Mouse (Mus musculus): ENCODE measurements around the gene R3hcc1l.
A peak's percentile ranks its signal among the peaks of the same experiment; 100 is the strongest.

R3hcc1l gene

GRCm38 (mm10) chr19:42518620-42519310, at the start of gene R3hcc1l:
Gene R3hcc1l, plus strand, starts transcription at chr19:42518759.
- peak; percentile 92 for DNase-seq (ENCODE audit: low read depth, low spot score)

GRCm38 (mm10) chr19:42471571-42471970, 47.0 kb upstream of the R3hcc1l start:
- no peak for DNase-seq (ENCODE audit: low read depth, low spot score)

DNA sequence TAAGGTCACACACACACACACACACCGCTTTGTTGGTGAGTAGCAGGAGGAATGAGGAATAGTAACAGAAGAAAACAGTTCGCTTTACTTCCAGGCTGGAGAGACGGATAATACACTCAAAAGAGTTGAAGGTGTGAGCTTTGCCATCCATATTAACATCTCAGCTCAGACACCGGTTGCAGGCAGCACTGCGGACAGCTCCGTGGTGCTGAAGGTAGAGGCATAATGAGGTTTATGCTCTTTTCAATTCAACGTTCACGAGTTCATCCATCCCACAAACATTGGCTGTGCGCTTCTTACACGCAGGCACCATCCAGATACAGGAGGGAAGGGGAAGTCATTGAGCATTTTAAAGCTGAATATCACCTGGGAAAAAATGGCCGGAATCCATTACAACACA, 45.7 kb upstream of the R3hcc1l start:
- peak; percentile 54 for DNase-seq (ENCODE audit: low read depth, low spot score)

DNA sequence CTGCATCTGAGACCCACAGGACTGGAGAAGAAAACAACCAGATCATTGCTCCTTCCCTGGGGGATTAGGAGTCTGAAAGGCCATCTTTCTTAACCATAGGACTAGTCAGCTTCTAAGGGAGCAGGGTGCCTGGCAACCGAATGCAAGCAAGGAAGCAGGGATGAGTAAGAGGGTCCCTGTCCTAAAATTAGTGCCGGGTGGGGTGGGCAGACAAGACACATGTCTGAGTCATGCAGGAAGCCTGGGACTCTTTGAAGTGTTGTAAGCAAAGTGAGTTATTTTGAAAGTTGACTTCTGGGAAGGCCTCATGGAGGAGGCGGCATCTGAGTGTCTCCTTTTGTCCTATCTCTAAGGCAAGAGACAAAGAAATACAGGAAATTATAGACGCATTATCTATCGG, 40.8 kb upstream of the R3hcc1l start:
- DNase-seq (ENCODE audit: low read depth, low spot score), result no peak

GRCm38 (mm10) chr19:42478303-42478702, 40.3 kb upstream of the R3hcc1l start:
- DNase-seq (ENCODE audit: low read depth, low spot score), result no peak

- peak; percentile 20 for DNase-seq (ENCODE audit: low read depth, low spot score)
Measured at GRCm38 (mm10) chr19:42485443-42485842, 33.1 kb upstream of the R3hcc1l start.

DNA sequence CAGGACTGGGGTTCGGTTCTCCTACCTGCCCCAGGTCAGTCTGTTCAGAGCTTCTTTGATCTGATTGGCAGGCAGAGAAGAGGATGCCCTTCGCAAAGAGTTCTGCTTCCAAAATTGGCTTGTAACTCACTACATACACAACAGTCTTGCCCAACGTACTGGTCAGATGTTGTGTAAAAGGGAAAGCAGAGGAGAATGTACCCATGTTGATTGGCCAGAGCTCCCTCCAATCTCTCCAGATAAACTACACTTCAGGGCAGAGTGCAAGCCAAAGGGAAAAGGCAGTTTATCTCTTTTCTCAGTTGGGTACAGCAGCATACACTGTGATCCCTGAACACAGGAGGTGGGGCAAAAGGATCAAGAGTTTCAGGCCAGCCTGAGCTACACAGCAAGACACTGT, 31.3 kb upstream of the R3hcc1l start:
- no peak for DNase-seq (ENCODE audit: low read depth, low spot score)

GRCm38 (mm10) chr19:42493257-42493917, 25.2 kb upstream of the R3hcc1l start:
- no peak for DNase-seq (ENCODE audit: low read depth, low spot score)

- no peak for DNase-seq (ENCODE audit: low read depth, low spot score)
Measured at GRCm38 (mm10) chr19:42504156-42504555, 14.4 kb upstream of the R3hcc1l start.

DNA sequence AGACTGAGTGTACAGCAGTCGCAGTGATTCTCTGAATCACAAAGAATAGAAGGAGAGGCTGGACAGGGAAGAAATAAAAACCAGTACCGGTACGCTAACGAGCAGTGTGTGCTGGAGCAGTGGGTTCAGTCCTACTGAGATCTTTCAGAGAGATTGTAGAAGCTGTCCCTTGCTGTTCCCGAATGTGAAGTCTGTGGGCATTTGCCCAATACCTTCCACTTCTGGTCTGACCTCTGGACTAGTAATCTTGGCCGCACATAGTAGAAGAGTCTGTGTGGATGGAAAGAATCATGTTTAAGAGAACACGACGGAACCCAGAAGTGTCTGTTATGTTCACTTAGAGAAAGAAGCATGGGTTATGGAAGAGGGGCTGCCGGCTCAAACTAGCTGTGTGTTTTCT, 8.9 kb upstream of the R3hcc1l start:
- DNase-seq (ENCODE audit: low read depth, low spot score), result no peak

DNA sequence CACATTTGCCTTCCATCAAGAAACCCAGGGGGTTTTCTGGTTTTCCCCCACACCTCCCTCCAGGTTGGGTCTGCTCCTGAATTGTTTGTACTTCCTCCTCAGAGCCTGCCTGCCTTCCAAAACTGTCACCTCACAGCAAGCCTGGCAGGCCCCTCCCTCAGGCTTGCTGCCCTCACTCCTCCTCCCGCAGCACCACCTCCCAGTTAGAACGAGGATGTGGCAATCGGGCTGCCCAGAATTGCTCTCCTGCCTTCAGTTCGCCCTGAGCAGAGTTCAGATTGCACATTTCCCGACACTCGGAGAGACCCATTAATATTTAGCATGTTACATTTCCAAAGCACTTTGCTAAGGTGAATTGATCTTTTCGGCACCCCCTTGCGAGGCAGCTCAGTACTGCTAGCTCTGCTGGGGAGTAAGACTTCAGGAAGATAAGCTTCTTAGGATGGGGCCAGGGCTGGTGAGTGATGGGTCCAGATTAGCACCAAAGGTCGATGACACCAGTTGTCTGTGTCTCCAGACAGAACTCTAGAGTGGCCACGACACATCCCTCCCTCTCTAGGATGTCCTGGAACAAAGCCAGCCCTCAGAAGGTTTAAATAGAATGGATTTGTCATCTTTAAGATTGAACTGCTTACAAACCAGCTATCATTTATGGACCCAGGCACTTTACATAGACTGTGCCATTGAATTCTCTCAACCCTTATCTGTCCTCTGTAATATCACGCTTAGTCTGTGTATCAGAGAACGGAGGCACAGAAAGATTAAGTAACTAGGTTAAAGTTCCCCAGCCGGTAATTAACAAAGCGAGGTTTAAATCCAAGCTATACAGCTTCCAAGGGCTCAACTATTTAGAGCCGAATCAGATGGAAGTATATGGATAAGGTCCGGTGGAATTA, 8.0 kb upstream of the R3hcc1l start:
- DNase-seq (ENCODE audit: low read depth, low spot score), result no peak

DNA sequence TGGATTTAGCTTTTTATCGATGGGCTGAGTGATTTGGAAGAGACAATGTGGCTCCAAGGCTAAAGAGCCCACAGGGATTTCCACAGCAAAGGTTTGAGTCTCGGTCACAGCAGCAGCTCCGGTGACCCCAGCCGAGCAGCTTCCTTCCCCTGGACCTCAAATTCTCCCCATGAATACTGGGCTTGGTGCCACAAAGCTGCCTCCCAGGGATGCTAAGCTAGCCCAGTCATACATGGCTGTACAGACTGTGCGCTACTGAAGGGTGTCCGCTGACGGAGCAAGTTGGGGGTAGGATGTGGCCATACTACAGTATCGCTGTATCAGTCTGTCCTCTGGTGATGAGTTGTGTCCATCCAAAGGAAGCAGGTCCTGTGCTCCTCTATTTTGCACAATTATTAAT, 2.9 kb upstream of the R3hcc1l start:
- DNase-seq (ENCODE audit: low read depth, low spot score), result no peak

DNA sequence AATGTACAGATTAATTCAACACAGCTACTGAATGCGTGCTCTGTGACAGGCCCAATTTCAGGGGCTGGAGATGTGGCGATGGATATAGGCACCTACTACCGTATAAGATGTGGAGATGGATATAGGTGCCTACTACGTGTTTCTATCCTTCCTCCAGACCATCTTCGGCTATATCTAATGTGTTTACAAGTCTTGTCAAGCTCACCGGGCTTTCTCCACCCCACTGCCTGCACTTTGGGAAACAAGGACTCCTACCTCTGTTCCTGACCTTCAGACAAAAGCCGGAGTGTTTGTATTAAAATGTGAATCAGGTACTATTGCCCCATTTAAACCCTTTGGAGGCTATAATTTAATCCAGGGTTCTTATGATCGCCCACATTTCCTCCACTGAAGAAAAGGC, 2.4 kb upstream of the R3hcc1l start:
- DNase-seq (ENCODE audit: low read depth, low spot score), result no peak

DNA sequence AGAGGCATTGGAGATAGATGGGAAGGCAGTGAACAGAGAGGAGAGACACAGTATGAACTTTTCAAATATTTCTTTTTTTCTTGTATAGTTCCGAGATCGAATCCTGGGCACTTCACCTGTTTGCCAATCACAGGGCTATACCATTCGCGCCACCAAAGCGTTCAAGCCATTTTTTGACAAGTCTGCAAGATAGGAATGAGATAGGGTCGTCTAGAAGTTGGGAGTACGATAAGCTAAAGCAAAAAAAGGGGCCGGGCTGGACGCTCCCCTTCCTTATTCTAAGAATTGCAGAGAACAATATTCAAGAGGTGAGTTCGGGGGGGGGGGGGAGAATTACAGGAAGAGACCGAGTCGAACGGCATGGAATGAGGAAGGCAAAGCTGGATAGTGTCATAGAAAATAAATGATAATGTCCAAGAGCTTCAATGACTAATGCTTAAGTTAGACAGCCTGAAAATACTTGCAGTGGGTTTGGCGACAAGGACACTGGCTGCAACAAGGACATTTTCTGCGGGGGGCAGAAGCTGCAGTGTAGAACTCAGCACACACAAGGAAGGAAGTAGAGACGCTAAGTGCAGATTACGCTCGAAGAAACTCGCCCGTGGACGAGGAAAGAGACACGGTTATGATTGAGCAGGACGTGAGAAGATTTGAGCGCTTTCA, 471 bp upstream of the R3hcc1l start:
- no peak for DNase-seq (ENCODE audit: low read depth, low spot score)

GRCm38 (mm10) chr19:42519760-42520159, 1.2 kb downstream of the R3hcc1l start:
- DNase-seq (ENCODE audit: low read depth, low spot score), result peak; percentile 49

DNA sequence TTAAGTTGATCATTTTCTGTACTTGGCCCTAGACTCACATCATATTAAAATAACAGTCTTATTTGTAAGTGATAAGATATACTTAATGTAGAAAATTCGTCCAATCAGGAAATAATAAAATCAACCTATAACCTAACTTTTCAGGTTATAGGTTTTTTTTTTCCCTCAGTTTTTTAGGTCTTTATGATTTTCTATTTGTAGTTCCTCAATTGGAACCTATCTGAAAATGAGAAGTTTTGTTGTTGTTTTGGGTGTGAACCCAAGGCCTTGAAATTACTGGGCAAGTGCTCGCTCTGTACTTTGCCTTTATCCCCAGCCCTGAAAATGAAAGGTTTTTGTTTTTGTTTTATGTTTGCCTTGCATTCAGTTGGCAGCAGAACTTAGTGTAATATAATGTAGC, 6.1 kb downstream of the R3hcc1l start:
- no peak for DNase-seq (ENCODE audit: low read depth, low spot score)

DNA sequence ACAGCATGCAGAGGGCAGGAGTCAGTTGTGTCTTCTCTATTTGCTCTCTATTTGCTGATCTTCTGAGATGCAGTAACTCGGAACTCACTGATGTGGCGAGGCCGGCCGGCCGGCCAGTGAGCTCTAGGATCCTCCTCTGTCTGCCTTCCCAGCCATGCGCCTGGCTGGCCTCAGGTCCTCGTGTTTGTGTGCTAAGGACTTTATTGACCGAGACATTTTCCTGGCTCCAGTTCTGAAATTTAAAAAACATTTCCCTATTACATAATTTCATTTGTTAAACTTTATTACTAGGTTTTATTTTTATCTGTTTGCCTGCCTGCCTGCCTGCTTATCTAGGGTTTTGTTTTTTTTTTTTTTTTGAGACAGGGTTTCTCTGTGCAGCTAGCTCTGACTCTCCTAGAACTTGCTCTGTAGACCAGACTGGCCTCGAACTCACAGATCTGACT, 11.5 kb downstream of the R3hcc1l start:
- no peak for DNase-seq (ENCODE audit: low read depth, low spot score)

GRCm38 (mm10) chr19:42534427-42534826, 15.9 kb downstream of the R3hcc1l start:
- no peak for DNase-seq (ENCODE audit: low read depth, low spot score)

- peak; percentile 36 for DNase-seq (ENCODE audit: low read depth, low spot score)
Measured at GRCm38 (mm10) chr19:42537600-42537999, 19.0 kb downstream of the R3hcc1l start.

- DNase-seq (ENCODE audit: low read depth, low spot score), result peak; percentile 73
Measured at GRCm38 (mm10) chr19:42538911-42539310, 20.4 kb downstream of the R3hcc1l start.

GRCm38 (mm10) chr19:42539414-42540189, 21.0 kb downstream of the R3hcc1l start:
- peak; percentile 80 for DNase-seq (ENCODE audit: low read depth, low spot score)

All from 3T3-L1 (cell line).